Mouse (Mus musculus): ENCODE measurements around the gene Slc35f5.
"Not testable (repeated sequence)": the region's sequence is repeated elsewhere in the genome, so short reads cannot be mapped to it uniquely, and the experiment has no call there.

The Slc35f5 gene

GRCm38 (mm10) chr1:125560259-125561192 is at the start of gene Slc35f5:
Slc35f5 (plus strand) TSS chr1:125560595.
- ATAC-seq (ENCODE audit: insufficient number of reproducible peaks, low FRiP score, low TSS enrichment), result peak; percentile 82

- no peak for ATAC-seq (ENCODE audit: insufficient number of reproducible peaks, low FRiP score, low TSS enrichment)
These were observed 45.7 kb upstream of the Slc35f5 start for GRCm38 (mm10) chr1:125514706-125515105.

GRCm38 (mm10) chr1:125516910-125517659 is 43.3 kb upstream of the Slc35f5 start:
- ATAC-seq (ENCODE audit: insufficient number of reproducible peaks, low FRiP score, low TSS enrichment), result no peak

- ATAC-seq (ENCODE audit: insufficient number of reproducible peaks, low FRiP score, low TSS enrichment), result no peak
These were observed 41.2 kb upstream of the Slc35f5 start for GRCm38 (mm10) chr1:125519107-125519611.

GRCm38 (mm10) chr1:125525965-125526665 is 34.3 kb upstream of the Slc35f5 start:
- no peak for ATAC-seq (ENCODE audit: insufficient number of reproducible peaks, low FRiP score, low TSS enrichment)

- no peak for ATAC-seq (ENCODE audit: insufficient number of reproducible peaks, low FRiP score, low TSS enrichment)
These were observed 33.8 kb upstream of the Slc35f5 start for GRCm38 (mm10) chr1:125526666-125527004.

- no peak for ATAC-seq (ENCODE audit: insufficient number of reproducible peaks, low FRiP score, low TSS enrichment)
These were observed 33.0 kb upstream of the Slc35f5 start for GRCm38 (mm10) chr1:125527364-125527763.

- not testable (repeated sequence) for ATAC-seq (ENCODE audit: insufficient number of reproducible peaks, low FRiP score, low TSS enrichment)
These were observed 27.0 kb upstream of the Slc35f5 start for GRCm38 (mm10) chr1:125533180-125533912.

GRCm38 (mm10) chr1:125537131-125537530 is 23.3 kb upstream of the Slc35f5 start:
- no peak for ATAC-seq (ENCODE audit: insufficient number of reproducible peaks, low FRiP score, low TSS enrichment)

- ATAC-seq (ENCODE audit: insufficient number of reproducible peaks, low FRiP score, low TSS enrichment), result no peak
These were observed 22.6 kb upstream of the Slc35f5 start for GRCm38 (mm10) chr1:125537776-125538175.

- no peak for ATAC-seq (ENCODE audit: insufficient number of reproducible peaks, low FRiP score, low TSS enrichment)
These were observed 21.1 kb upstream of the Slc35f5 start for GRCm38 (mm10) chr1:125539312-125539711.

- ATAC-seq (ENCODE audit: insufficient number of reproducible peaks, low FRiP score, low TSS enrichment), result peak; percentile 36; the same call in 1 of the 2 replicates
These were observed 18.1 kb upstream of the Slc35f5 start for GRCm38 (mm10) chr1:125542008-125542999.

GRCm38 (mm10) chr1:125549872-125550271 is 10.5 kb upstream of the Slc35f5 start:
- no peak for ATAC-seq (ENCODE audit: insufficient number of reproducible peaks, low FRiP score, low TSS enrichment)

- no peak for ATAC-seq (ENCODE audit: insufficient number of reproducible peaks, low FRiP score, low TSS enrichment)
These were observed 10.0 kb upstream of the Slc35f5 start for GRCm38 (mm10) chr1:125550359-125550758.

- ATAC-seq (ENCODE audit: insufficient number of reproducible peaks, low FRiP score, low TSS enrichment), result no peak
These were observed 8.8 kb upstream of the Slc35f5 start for GRCm38 (mm10) chr1:125551564-125551963.

- ATAC-seq (ENCODE audit: insufficient number of reproducible peaks, low FRiP score, low TSS enrichment), result no peak
These were observed 1.1 kb upstream of the Slc35f5 start for GRCm38 (mm10) chr1:125559261-125559660.

GRCm38 (mm10) chr1:125559721-125560120 is 674 bp upstream of the Slc35f5 start:
- 0 out of 2 replicates have a peak, but pooled peaks have one; percentile 0 for ATAC-seq (ENCODE audit: insufficient number of reproducible peaks, low FRiP score, low TSS enrichment)

GRCm38 (mm10) chr1:125561206-125561605 is 811 bp downstream of the Slc35f5 start:
- ATAC-seq (ENCODE audit: insufficient number of reproducible peaks, low FRiP score, low TSS enrichment), result no peak

- no peak for ATAC-seq (ENCODE audit: insufficient number of reproducible peaks, low FRiP score, low TSS enrichment)
These were observed 1.4 kb downstream of the Slc35f5 start for GRCm38 (mm10) chr1:125561841-125562240.

Data from cerebellum, adult (tissue).